Comparison of ENCODE assay signal across 8 mouse cellular contexts in the genomic region with DNA sequence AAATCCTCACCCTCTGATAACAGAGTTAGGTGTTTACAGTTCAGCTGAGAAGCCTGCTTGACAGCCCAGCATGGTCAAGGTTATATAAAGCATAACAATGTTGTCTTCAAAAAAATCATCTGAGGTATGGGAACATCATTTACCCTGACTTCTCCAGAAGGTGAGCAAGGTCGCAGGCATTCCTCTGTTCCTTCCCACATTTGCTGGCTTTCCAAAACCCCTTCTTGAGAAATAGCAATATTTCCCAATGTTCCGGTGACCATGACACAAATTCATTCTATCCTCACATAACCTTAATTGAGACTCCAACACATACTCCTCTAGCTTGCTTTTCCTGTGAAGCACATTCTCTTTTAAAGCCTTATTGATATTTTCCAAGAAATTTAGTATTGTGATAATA. TPM values are rescaled to one million over a fixed set of nuclear protein-coding genes. Genes with fewer than 3 reads are reported as not detected.
DNase-seq lines count a peak whose midpoint lies in the region; ATAC-seq and TF ChIP-seq lines count a peak whose summit lies in the region.

No protein-coding gene starts in this region.

- H3K36me3 ChIP-seq in intestine, embryonic 15.5 days, result peaks cover 3% of the 10 kb centered on the region; the same call in 1 of the 2 replicates
- H3K36me3 ChIP-seq in midbrain, postnatal 0 days (ENCODE audit: insufficient read depth, low read length), result peaks cover 2% of the 10 kb centered on the region; the same call in 1 of the 2 replicates

- no peak for TF ChIP-seq CTCF in cortical plate, adult 2 months (IDR thresholded peaks at IDR 0.05; ENCODE audit: extremely low read depth, insufficient read depth, low read length)
- no peak for TF ChIP-seq CTCF in midbrain, postnatal 0 days (IDR thresholded peaks at IDR 0.05)

- no peak overlapping the region for H3K27ac ChIP-seq in cortical plate, adult 2 months (ENCODE audit: insufficient read depth, low read length)
- 0 out of 2 replicates have a peak overlapping the region, but pooled peaks have one; percentile 93 for H3K27ac ChIP-seq in intestine, embryonic 15.5 days
- H3K27ac ChIP-seq in midbrain, postnatal 0 days (ENCODE audit: low read depth, low read length), result no peak overlapping the region

- H3K4me3 ChIP-seq in cortical plate, adult 2 months (ENCODE audit: insufficient read depth, low read length), result peak overlapping the region; percentile 64; the same call in 1 of the 2 replicates
- peak overlapping the region; percentile 75 for H3K4me3 ChIP-seq in intestine, embryonic 15.5 days (replicated peaks)
- H3K4me3 ChIP-seq in midbrain, postnatal 0 days (ENCODE audit: low read depth, low read length), result peak overlapping the region; percentile 73

- H3K9me3 ChIP-seq in intestine, embryonic 15.5 days, result no peaks in the 10 kb centered on the region
- H3K9me3 ChIP-seq in midbrain, postnatal 0 days (ENCODE audit: low read length), result no peaks in the 10 kb centered on the region

- TF ChIP-seq POLR2A in cortical plate, adult 2 months (IDR thresholded peaks at IDR 0.05; ENCODE audit: extremely low read depth, insufficient read depth, low read length), result no peak

- H3K4me1 ChIP-seq in cortical plate, adult 2 months (ENCODE audit: control insufficient read depth, insufficient read depth, low read length), result no peaks in the 10 kb centered on the region; the same call in 1 of the 2 replicates
- no peaks in the 10 kb centered on the region for H3K4me1 ChIP-seq in intestine, embryonic 15.5 days (replicated peaks)
- no peaks in the 10 kb centered on the region for H3K4me1 ChIP-seq in midbrain, postnatal 0 days (ENCODE audit: insufficient read depth, low read length)

- H3K27me3 ChIP-seq in intestine, embryonic 15.5 days (replicated peaks), result no peaks in the 10 kb centered on the region
- H3K27me3 ChIP-seq in midbrain, postnatal 0 days (ENCODE audit: insufficient read depth, low read length), result no peaks in the 10 kb centered on the region

- no peak overlapping the region for H3K9ac ChIP-seq in intestine, embryonic 15.5 days
- no peak overlapping the region for H3K9ac ChIP-seq in midbrain, postnatal 0 days (replicated peaks; ENCODE audit: low read length, poor library complexity, severe bottlenecking)

- ATAC-seq in intestine, embryonic 15.5 days, result no peak
- no peak for ATAC-seq in midbrain, postnatal 0 days (ENCODE audit: low FRiP score)
- ATAC-seq in CD4-positive, CD25-positive, alpha-beta regulatory T cell, adult 4 months, result no peak

- 56% methylated on average over 2 of the region's 2 CpGs for WGBS in intestine, embryonic 15.5 days
- WGBS in midbrain, postnatal 0 days, result 62% methylated on average over 2 of the region's 2 CpGs

- peak overlapping the region; percentile 65 for H3K4me2 ChIP-seq in intestine, embryonic 15.5 days (replicated peaks)
- peak overlapping the region; percentile 68 for H3K4me2 ChIP-seq in midbrain, postnatal 0 days (ENCODE audit: low read depth, low read length, poor library complexity, severe bottlenecking)

- DNase-seq in kidney, adult 9 months, result peak; percentile 11
- DNase-seq in kidney, postnatal 36 days, result no peak
- no peak for DNase-seq in midbrain, postnatal 0 days (ENCODE audit: low spot score)
- no peak for DNase-seq in thymus, postnatal 4 days
- DNase-seq in cerebellum, adult 9-11 months, result no peak

RNA-seq across cellular contexts. Expression of a gene that starts 0.8 kb away (rescaled TPM):
- 2.9 and 3.1 TPM in 2 replicates for polyA plus RNA-seq in cortical plate, adult 2 months (2012; rRNA removed)
- 6.9 and 7.3 TPM in 2 replicates for polyA plus RNA-seq in intestine, embryonic 15.5 days (2015; fragmentation: Nextera tagmentation; extraction: Ambion mirVana)
- total RNA-seq in midbrain, postnatal 0 days (2014; rRNA removed), result 2.9 and 5.1 TPM in 2 replicates
- 6.0 and 7.4 TPM in 2 replicates for polyA plus RNA-seq in midbrain, postnatal 0 days (2015; fragmentation: Nextera tagmentation; extraction: Ambion mirVana)
- polyA plus RNA-seq in CD4-positive, CD25-positive, alpha-beta regulatory T cell, adult 4 months (2017; shearing (Covaris generic)), result 1 to 10 TPM; 2.7 to 4.4 TPM

RNA-seq across cellular contexts. Expression of a gene that starts 51.8 kb away (rescaled TPM):
- polyA plus RNA-seq in cortical plate, adult 2 months (2012; rRNA removed), result 18.1 TPM in 2 replicates
- 19.9 and 23.1 TPM in 2 replicates for polyA plus RNA-seq in intestine, embryonic 15.5 days (2015; fragmentation: Nextera tagmentation; extraction: Ambion mirVana)
- 40.0 and 49.7 TPM in 2 replicates for total RNA-seq in midbrain, postnatal 0 days (2014; rRNA removed)
- 9.6 and 12.5 TPM in 2 replicates for polyA plus RNA-seq in midbrain, postnatal 0 days (2015; fragmentation: Nextera tagmentation; extraction: Ambion mirVana)
- polyA plus RNA-seq in CD4-positive, CD25-positive, alpha-beta regulatory T cell, adult 4 months (2017; shearing (Covaris generic)), result 10 to 100 TPM; 23.0 to 25.5 TPM
